Mouse (Mus musculus) B cell, adult 2 months (primary cell): ENCODE measurements around the gene Lce3d.

Experiments used
- DNase-seq, 2 experiments: peaks; one replicate each; pipeline ENCODE4 v3.0.0; 2022

Lce3d gene

GRCm38 (mm10) chr3:92957090-92957489 lies at the start of gene Lce3d:
TSS of gene Lce3d (plus strand) at chr3:92957390.
- DNase-seq: no peak

GRCm38 (mm10) chr3:92907571-92907970 lies 49.6 kb upstream of the Lce3d start:
- DNase-seq: no peak

DNA sequence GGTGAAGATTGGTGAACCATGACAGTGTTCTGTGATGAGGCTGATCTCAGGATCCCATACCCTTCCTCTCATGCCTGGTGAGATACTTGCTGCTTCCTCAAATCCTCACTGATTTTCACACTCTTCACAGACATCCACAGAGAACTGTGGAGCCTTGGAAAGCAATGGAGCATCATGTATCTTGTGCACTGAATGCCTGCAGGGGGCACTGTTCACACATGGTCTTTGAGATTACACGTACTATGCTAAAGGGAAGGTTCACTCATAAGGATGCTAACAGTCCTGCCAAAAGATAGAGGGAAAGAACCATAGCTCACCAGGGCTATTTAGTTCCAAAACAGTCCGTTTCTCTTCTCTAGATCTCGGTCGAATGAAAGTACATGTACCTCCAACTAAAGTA lies 36.8 kb upstream of the Lce3d start:
- no peak for DNase-seq

DNA sequence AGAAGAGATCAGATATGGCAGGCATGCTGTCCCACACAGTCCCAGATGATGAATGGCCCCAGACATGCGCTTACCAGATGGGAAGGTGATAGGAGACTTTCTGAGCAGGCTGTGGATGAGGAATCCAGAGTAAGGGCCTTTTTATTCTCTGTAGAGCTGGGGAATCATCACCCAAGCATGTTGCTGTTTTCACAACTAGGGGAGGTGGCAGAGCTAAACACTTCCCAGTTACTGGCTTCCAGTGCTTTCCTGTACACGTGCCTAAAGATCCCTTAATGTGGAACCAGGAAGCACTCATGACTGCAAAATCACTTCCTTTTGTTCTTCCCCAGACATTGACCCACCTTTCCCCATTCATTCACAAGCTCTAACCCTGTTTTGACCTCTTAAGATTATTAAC lies 31.1 kb upstream of the Lce3d start, which contains the start of gene Lce3a:
TSS of gene Lce3a (minus strand) at position 101 of the 400 bp plus-strand sequence.
- no peak for DNase-seq

- no peak for DNase-seq
Observed at GRCm38 (mm10) chr3:92932679-92933078, 24.5 kb upstream of the Lce3d start, which contains the start of gene Lce3b. TSS of gene Lce3b (plus strand) at chr3:92932979.

- no peak for DNase-seq
Observed at GRCm38 (mm10) chr3:92944186-92944585, 13.0 kb upstream of the Lce3d start, which contains the start of gene Lce3c. TSS of gene Lce3c (plus strand) at chr3:92944486.

- no peak for DNase-seq
Observed at GRCm38 (mm10) chr3:92966761-92967160, 9.6 kb downstream of the Lce3d start, which contains the start of gene Lce3e. TSS of gene Lce3e (plus strand) at chr3:92967061.

- DNase-seq: no peak
Observed at GRCm38 (mm10) chr3:92978484-92978883, 21.3 kb downstream of the Lce3d start.

DNA sequence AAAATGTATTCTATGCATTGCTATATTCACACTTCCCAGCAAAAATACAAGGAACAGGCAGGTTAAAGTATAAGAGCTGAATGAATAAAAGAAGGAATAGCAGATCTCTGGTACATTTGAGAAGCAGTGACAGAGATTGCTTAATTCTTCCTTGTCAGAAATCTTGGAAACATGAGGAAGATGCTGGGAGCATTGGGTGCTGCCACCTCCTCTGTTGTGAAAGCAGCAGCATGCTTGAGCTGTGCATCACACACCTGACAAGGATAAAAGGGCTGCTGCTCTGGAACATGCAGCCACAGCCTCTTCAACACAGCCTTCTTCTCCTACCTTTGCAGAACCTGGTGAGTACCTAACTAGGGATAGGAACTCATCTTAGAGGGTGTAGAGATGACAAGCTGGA lies 34.7 kb downstream of the Lce3d start, which contains the start of gene Lce3f:
TSS of gene Lce3f (plus strand) at position 301 of the 400 bp plus-strand sequence.
- DNase-seq: no peak

- DNase-seq: no peak
Observed at GRCm38 (mm10) chr3:92998691-92999090, 41.5 kb downstream of the Lce3d start.

- DNase-seq: no peak
Observed at GRCm38 (mm10) chr3:93000621-93001020, 43.4 kb downstream of the Lce3d start.

GRCm38 (mm10) chr3:93002843-93003242 lies 45.7 kb downstream of the Lce3d start:
- DNase-seq: no peak
